Mouse (Mus musculus): ENCODE measurements around the gene Slc17a4. TPM values are rescaled to one million over a fixed set of nuclear protein-coding genes. Genes with fewer than 3 reads are reported as not detected.

Gene Slc17a4
- polyA plus RNA-seq, 1 experiment, result not detected

DNA sequence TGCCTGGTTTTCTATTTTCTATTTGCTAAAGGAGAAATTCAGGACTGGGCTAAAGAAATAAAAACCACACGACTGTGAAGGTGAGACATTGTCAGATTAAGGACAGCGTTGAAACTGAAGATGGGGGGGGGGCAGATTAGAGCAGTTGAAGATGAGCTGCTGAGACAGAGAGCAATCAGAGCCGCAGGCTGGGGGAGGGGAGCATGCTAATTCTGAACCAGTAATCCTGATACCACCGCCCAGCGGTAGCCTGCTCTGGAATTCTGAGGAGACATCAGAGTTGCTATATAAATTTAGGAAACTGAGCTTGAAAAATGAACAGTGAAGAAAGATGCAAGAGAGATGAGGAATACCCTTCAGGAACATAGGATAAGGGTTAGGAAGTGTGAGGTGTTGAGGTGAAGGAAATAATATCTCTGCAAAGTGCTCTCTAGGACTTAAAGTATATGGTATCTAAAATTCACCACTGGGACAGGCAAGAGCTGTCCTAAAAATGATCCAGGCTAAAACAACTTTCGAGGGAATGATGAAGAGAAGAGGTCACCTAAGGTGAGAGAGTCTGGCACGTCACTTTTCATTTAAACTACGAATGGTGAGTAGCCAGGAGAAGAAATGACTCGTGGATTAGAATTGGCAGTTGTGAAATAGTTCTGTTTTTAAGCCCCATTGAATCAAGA lies 22.1 kb downstream of the Slc17a4 start:
- no peak for TF ChIP-seq POLR2A (IDR thresholded peaks at IDR 0.05; ENCODE audit: control insufficient read depth, low read depth, low read length)
- TF ChIP-seq CTCF (IDR thresholded peaks at IDR 0.05; ENCODE audit: control insufficient read depth, insufficient read depth, insufficient replicate concordance, low read depth, low read length), result no peak
- H3K4me1 ChIP-seq (ENCODE audit: control insufficient read depth, insufficient read depth, low read length), result no peaks in the 10 kb centered on the region

DNA sequence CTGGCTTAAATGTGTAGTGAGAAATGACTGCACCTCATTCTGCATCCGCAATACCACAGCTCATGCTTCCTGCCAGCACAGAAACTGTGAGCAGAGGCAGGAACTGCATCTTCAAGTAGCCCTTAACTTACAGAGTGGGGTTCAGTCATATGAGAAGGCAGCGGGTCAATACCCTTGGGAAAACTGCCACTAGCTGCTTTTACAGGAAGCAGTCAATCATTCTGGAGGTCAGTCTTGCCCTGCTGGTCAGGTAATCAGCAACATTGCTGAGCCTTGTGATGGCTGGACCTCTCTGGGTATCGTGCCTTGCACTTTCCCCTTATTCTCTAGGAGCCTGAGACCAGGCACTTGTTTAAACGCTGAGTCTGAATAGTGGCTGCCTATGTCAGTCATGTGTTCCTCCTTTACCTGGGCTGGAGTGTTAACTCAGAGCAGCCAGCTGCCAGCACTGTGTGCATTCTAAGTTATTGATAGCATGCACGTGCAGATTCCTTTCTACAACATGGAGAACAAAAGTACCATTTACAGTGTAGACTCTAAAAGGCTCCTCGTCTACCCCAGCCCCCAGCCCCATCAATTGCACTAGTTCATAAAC lies 25.7 kb downstream of the Slc17a4 start:
- no peaks in the 10 kb centered on the region for H3K4me1 ChIP-seq (ENCODE audit: control insufficient read depth, insufficient read depth, low read length)
- no peaks in the 10 kb centered on the region for H3K36me3 ChIP-seq (ENCODE audit: control insufficient read depth, insufficient read depth, low read length)
- no peak overlapping the region for H3K27ac ChIP-seq (ENCODE audit: control insufficient read depth, insufficient read depth, low read depth, low read length)
- H3K4me3 ChIP-seq (ENCODE audit: control insufficient read depth, low read depth, low read length), result no peak overlapping the region
- no peaks in the 10 kb centered on the region for H3K27me3 ChIP-seq (ENCODE audit: control insufficient read depth, insufficient read depth, low read length)
- TF ChIP-seq POLR2A (IDR thresholded peaks at IDR 0.05; ENCODE audit: control insufficient read depth, low read depth, low read length) (no peak), CTCF (IDR thresholded peaks at IDR 0.05; ENCODE audit: control insufficient read depth, insufficient read depth, insufficient replicate concordance, low read depth, low read length) (no peak)

More for the DNA sequence above, 22.1 kb downstream of the Slc17a4 start:
- Histone ChIP-seq H3K27me3 (ENCODE audit: control insufficient read depth, insufficient read depth, low read length) (no peaks in the 10 kb centered on the region), H3K36me3 (ENCODE audit: control insufficient read depth, insufficient read depth, low read length) (no peaks in the 10 kb centered on the region), H3K27ac (ENCODE audit: control insufficient read depth, insufficient read depth, low read depth, low read length) (no peak overlapping the region), H3K4me3 (ENCODE audit: control insufficient read depth, low read depth, low read length) (no peak overlapping the region)

DNA sequence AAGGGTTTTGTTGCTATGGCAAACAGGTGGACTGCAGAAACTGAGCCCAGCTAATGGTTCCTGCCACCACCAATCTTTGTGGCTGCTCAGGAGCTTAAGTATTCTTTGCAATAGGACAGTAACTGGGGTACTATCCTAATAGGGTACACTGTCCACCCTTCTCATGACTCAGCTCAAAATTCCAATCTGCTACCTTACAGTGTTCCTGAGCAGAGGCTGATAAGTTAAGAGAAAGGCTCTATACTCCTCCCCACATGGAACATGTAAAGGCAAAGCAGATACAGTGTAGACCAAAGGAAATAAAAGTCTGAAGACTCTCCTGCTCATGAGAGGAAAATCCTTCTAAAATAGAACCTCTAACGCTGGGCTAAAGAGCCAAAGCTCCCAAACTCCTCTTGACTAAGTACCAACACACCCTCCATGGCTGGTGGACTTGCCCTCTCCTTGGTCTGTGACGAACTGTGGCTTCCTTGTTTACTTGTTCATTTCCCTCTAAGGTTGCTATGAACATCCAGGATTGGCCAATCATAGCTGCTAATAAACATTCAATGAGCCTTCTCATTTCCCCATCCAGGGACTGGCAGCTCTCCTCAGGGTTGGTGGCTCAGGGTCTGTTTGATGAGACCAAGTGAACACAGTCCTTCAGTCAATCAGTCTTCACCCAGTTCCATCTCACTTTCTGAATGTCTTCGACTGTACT lies 27.6 kb downstream of the Slc17a4 start:
- no peak overlapping the region for H3K4me3 ChIP-seq (ENCODE audit: control insufficient read depth, low read depth, low read length)
- H3K36me3 ChIP-seq (ENCODE audit: control insufficient read depth, insufficient read depth, low read length), result no peaks in the 10 kb centered on the region
- H3K27ac ChIP-seq (ENCODE audit: control insufficient read depth, insufficient read depth, low read depth, low read length), result no peak overlapping the region
- H3K27me3 ChIP-seq (ENCODE audit: control insufficient read depth, insufficient read depth, low read length), result no peaks in the 10 kb centered on the region
- no peak for TF ChIP-seq CTCF (IDR thresholded peaks at IDR 0.05; ENCODE audit: control insufficient read depth, insufficient read depth, insufficient replicate concordance, low read depth, low read length)
- TF ChIP-seq POLR2A (IDR thresholded peaks at IDR 0.05; ENCODE audit: control insufficient read depth, low read depth, low read length), result no peak
- H3K4me1 ChIP-seq (ENCODE audit: control insufficient read depth, insufficient read depth, low read length), result no peaks in the 10 kb centered on the region

DNA sequence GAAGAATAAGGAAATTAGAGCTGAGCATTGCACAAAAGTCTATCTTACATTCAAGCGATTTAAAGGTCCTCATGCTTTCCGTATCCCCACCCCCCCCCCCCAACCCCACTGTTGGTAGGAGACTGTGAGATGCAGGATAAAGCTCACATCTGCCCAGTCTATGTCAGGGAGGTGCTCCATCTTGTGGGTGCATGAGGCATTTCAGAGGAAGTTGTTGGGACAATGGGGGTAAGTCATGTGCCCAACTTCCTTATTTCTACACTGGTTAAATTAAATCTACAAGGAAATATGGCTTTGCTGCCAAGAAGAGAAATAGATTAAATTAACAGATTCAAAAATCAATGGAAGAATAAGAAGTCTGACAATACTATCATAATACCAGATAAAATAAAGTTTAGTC lies 29.3 kb downstream of the Slc17a4 start:
- no peaks in the 10 kb centered on the region for H3K4me1 ChIP-seq (ENCODE audit: control insufficient read depth, insufficient read depth, low read length)
- H3K36me3 ChIP-seq (ENCODE audit: control insufficient read depth, insufficient read depth, low read length), result no peaks in the 10 kb centered on the region
- no peak overlapping the region for H3K4me3 ChIP-seq (ENCODE audit: control insufficient read depth, low read depth, low read length)
- H3K27me3 ChIP-seq (ENCODE audit: control insufficient read depth, insufficient read depth, low read length), result no peaks in the 10 kb centered on the region
- TF ChIP-seq POLR2A (IDR thresholded peaks at IDR 0.05; ENCODE audit: control insufficient read depth, low read depth, low read length) (no peak), CTCF (IDR thresholded peaks at IDR 0.05; ENCODE audit: control insufficient read depth, insufficient read depth, insufficient replicate concordance, low read depth, low read length) (no peak)
- H3K27ac ChIP-seq (ENCODE audit: control insufficient read depth, insufficient read depth, low read depth, low read length), result no peak overlapping the region

DNA sequence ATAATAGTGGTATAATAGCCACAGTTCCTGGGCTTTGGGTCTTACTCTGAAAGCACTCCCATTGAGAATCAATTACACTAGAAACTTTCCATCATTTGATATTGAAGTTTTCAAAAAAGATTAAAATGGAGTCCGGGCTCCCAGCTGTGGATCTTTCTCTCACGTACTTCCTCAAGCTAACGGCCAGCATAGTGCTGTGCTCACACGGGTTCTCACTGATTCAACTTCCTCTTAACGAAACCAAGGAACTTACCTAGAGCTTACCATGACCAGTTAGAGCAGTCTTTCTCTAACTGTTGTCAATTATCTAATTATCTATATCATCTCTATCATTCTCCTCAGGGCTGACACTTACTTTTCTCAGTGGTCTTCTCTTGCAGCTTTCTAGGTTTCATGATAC lies 35.2 kb downstream of the Slc17a4 start:
- Histone ChIP-seq H3K4me3 (ENCODE audit: control insufficient read depth, low read depth, low read length) (no peak overlapping the region), H3K36me3 (ENCODE audit: control insufficient read depth, insufficient read depth, low read length) (no peaks in the 10 kb centered on the region), H3K4me1 (ENCODE audit: control insufficient read depth, insufficient read depth, low read length) (no peaks in the 10 kb centered on the region), H3K27ac (ENCODE audit: control insufficient read depth, insufficient read depth, low read depth, low read length) (no peak overlapping the region), H3K27me3 (ENCODE audit: control insufficient read depth, insufficient read depth, low read length) (no peaks in the 10 kb centered on the region)
- TF ChIP-seq POLR2A (IDR thresholded peaks at IDR 0.05; ENCODE audit: control insufficient read depth, low read depth, low read length), result no peak
- no peak for TF ChIP-seq CTCF (IDR thresholded peaks at IDR 0.05; ENCODE audit: control insufficient read depth, insufficient read depth, insufficient replicate concordance, low read depth, low read length)

DNA sequence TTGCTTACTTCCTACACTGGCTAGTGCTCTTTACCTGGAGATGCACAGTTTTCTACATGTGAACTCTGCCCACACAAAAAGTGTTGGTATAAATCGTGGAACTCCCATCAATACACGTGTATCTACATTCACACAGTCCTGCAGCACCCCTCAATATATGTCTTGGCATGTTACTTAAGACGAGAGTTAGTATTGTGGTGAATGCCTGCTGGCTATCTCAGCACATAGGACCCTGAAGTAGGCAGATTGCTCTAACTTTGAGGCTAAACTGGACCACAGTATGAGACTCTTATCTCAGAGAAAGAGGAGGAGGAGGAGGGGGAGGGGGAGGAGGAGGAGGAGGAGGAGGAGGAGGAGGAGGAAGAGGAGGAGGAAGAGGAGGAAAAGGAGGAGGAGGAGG lies 35.7 kb downstream of the Slc17a4 start:
- TF ChIP-seq CTCF (IDR thresholded peaks at IDR 0.05; ENCODE audit: control insufficient read depth, insufficient read depth, insufficient replicate concordance, low read depth, low read length) (no peak), POLR2A (IDR thresholded peaks at IDR 0.05; ENCODE audit: control insufficient read depth, low read depth, low read length) (no peak)
- H3K4me3 ChIP-seq (ENCODE audit: control insufficient read depth, low read depth, low read length), result no peak overlapping the region

DNA sequence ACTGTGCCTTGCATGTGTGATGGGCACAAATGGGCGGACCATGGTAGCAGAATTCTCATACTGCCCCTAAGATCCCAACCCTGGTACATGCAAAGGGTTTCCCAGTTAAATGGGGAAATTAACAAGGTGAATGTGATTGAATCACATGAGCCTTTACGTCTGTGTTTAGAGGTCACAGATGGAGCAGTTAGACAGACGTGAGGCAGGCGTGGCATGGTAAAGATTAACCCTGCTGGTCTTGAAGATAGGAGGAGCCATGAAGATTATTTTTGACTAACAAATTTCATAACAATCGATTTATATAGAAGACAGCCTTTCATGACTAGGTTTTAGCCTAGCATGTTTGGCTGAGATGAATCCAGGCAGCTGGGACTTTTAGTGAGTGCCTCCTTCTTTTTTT lies 41.7 kb downstream of the Slc17a4 start:
- TF ChIP-seq POLR2A (IDR thresholded peaks at IDR 0.05; ENCODE audit: control insufficient read depth, low read depth, low read length) (no peak), CTCF (IDR thresholded peaks at IDR 0.05; ENCODE audit: control insufficient read depth, insufficient read depth, insufficient replicate concordance, low read depth, low read length) (no peak)
- Histone ChIP-seq H3K4me3 (ENCODE audit: control insufficient read depth, low read depth, low read length) (no peak overlapping the region), H3K36me3 (ENCODE audit: control insufficient read depth, insufficient read depth, low read length) (no peaks in the 10 kb centered on the region), H3K27me3 (ENCODE audit: control insufficient read depth, insufficient read depth, low read length) (no peaks in the 10 kb centered on the region), H3K27ac (ENCODE audit: control insufficient read depth, insufficient read depth, low read depth, low read length) (no peak overlapping the region), H3K4me1 (ENCODE audit: control insufficient read depth, insufficient read depth, low read length) (no peaks in the 10 kb centered on the region)

More for the DNA sequence above, 35.7 kb downstream of the Slc17a4 start:
- Histone ChIP-seq H3K27me3 (ENCODE audit: control insufficient read depth, insufficient read depth, low read length) (no peaks in the 10 kb centered on the region), H3K4me1 (ENCODE audit: control insufficient read depth, insufficient read depth, low read length) (no peaks in the 10 kb centered on the region), H3K36me3 (ENCODE audit: control insufficient read depth, insufficient read depth, low read length) (no peaks in the 10 kb centered on the region), H3K27ac (ENCODE audit: control insufficient read depth, insufficient read depth, low read depth, low read length) (no peak overlapping the region)

All from testis, adult 2 months (tissue).